Mouse (Mus musculus) MEL (cell line): Measurements from ENCODE around the gene Prlh. TPM values are rescaled to one million over a fixed set of nuclear protein-coding genes. Genes with fewer than 3 reads are reported as not detected.

Experiments
- DNase-seq: peaks from one replicate; pipeline ENCODE4 v3.0.0; 2011; ENCODE audit warnings: low read depth, low spot score
- H3K27ac ChIP-seq: 2 replicates; pipeline ENCODE4 v1.5.1; 2012; ENCODE audit warnings: low read depth, mild to moderate bottlenecking, control low read depth, low read length, moderate library complexity; ENCODE audit not compliant: control insufficient read depth
- H3K27me3 ChIP-seq, 2 experiments: fragments of 150-350 bp in 1 of 2; sonication (generic) in 1 of 2; 2 replicates each; pipeline ENCODE4 v1.6.1; 2012; ENCODE audit warnings: low read length in 2 of 2, mild to moderate bottlenecking in 2 of 2, improper control_type of control experiment in 1 of 2, moderate library complexity in 1 of 2; ENCODE audit not compliant: insufficient read depth in 2 of 2, control insufficient read depth in 1 of 2
- H3K36me3 ChIP-seq, 2 experiments: 2 replicates each; pipeline ENCODE4 v1.6.1; 2012 to 2014; ENCODE audit warnings: low read length in 2 of 2, improper control_type of control experiment in 1 of 2, inconsistent platforms in 1 of 2, mild to moderate bottlenecking in 1 of 2; ENCODE audit not compliant: insufficient read depth in 2 of 2, control insufficient read depth in 1 of 2
- H3K4me1 ChIP-seq, 2 experiments: fragments of 150-350 bp in 1 of 2; sonication (generic) in 1 of 2; 2 replicates each; pipeline ENCODE4 v1.6.1; 2012; ENCODE audit warnings: low read length in 2 of 2, improper control_type of control experiment in 1 of 2, mild to moderate bottlenecking in 1 of 2; ENCODE audit not compliant: insufficient read depth in 2 of 2, control insufficient read depth in 1 of 2
- H3K4me3 ChIP-seq, 2 experiments: fragments of 150-350 bp in 1 of 2; sonication (generic) in 1 of 2; 2 replicates each; pipeline ENCODE4 v1.5.1; 2012; ENCODE audit warnings: low read depth in 2 of 2, low read length in 2 of 2, mild to moderate bottlenecking in 2 of 2, moderate library complexity in 2 of 2, control low read depth in 1 of 2, improper control_type of control experiment in 1 of 2; ENCODE audit not compliant: control insufficient read depth in 1 of 2, insufficient read depth in 1 of 2
- H3K79me2 ChIP-seq: 2 replicates; pipeline ENCODE4 v1.6.1; 2012; ENCODE audit warnings: mild to moderate bottlenecking, low read length, moderate library complexity; ENCODE audit not compliant: control insufficient read depth, poor library complexity, insufficient read depth
- H3K9ac ChIP-seq: 2 replicates; pipeline ENCODE4 v1.6.1; 2012; ENCODE audit warnings: low read depth, mild to moderate bottlenecking, control low read depth, low read length, moderate library complexity; ENCODE audit not compliant: control insufficient read depth, poor library complexity, severe bottlenecking
- H3K9me3 ChIP-seq: fragments of 150-350 bp; sonication (generic); replicated peaks from 2 replicates; pipeline ENCODE4 v1.6.1; 2012; ENCODE audit warnings: mild to moderate bottlenecking, low read length, improper control_type of control experiment, moderate library complexity; ENCODE audit not compliant: insufficient read depth
- CHD1 ChIP-seq: IDR thresholded peaks from 2 replicates; pipeline ENCODE4 v1.6.1; 2012; ENCODE audit warnings: low read depth, mild to moderate bottlenecking, inconsistent platforms, low read length, improper control_type of control experiment
- E2F4 ChIP-seq: IDR thresholded peaks from 2 replicates; pipeline ENCODE4 v1.6.1; 2011; ENCODE audit warnings: low read depth, low read length, improper control_type of control experiment, borderline replicate concordance
- ELF1 ChIP-seq: IDR thresholded peaks from 2 replicates; pipeline ENCODE4 v1.6.1; 2014; ENCODE audit warnings: low read depth, mild to moderate bottlenecking, inconsistent platforms, low read length, improper control_type of control experiment, moderate library complexity
- EP300 ChIP-seq, 2 experiments: IDR thresholded peaks; 2 replicates each; pipeline ENCODE4 v1.6.1; 2011; ENCODE audit warnings: improper control_type of control experiment in 2 of 2, low read length in 2 of 2, low read depth in 1 of 2, mild to moderate bottlenecking in 1 of 2
- GATA1 ChIP-seq: IDR thresholded peaks from 2 replicates; pipeline ENCODE4 v1.6.1; 2011; ENCODE audit warnings: low read depth, low read length, improper control_type of control experiment
- HCFC1 ChIP-seq: IDR thresholded peaks from 2 replicates; pipeline ENCODE4 v1.6.1; 2012; ENCODE audit warnings: low read depth, mild to moderate bottlenecking, inconsistent platforms, low read length, improper control_type of control experiment, moderate library complexity
- KAT2A ChIP-seq: conservative IDR thresholded peaks from 2 replicates; pipeline ENCODE4 v1.6.1; 2012; ENCODE audit warnings: low read depth, low read length, improper control_type of control experiment, inconsistent platforms
- MEF2A ChIP-seq: IDR thresholded peaks from 2 replicates; pipeline ENCODE4 v1.6.1; 2014; ENCODE audit warnings: low read depth, mild to moderate bottlenecking, inconsistent platforms, low read length, improper control_type of control experiment; ENCODE audit not compliant: poor library complexity, insufficient replicate concordance, severe bottlenecking; ENCODE audit errors: extremely low read depth
- MXI1 ChIP-seq: IDR thresholded peaks from 2 replicates; pipeline ENCODE4 v1.6.1; 2011; ENCODE audit warnings: mild to moderate bottlenecking, low read depth, low read length, improper control_type of control experiment
- MYB ChIP-seq: IDR thresholded peaks from 2 replicates; pipeline ENCODE4 v1.6.1; 2011; ENCODE audit warnings: mild to moderate bottlenecking, low read depth, low read length, improper control_type of control experiment
- NRF1 ChIP-seq: IDR thresholded peaks from 2 replicates; pipeline ENCODE4 v1.6.1; 2014; ENCODE audit warnings: low read depth, mild to moderate bottlenecking, inconsistent platforms, low read length, improper control_type of control experiment, moderate library complexity; ENCODE audit not compliant: poor library complexity, insufficient read depth, severe bottlenecking
- RCOR1 ChIP-seq: IDR thresholded peaks from 2 replicates; pipeline ENCODE4 v1.6.1; 2012; ENCODE audit warnings: low read depth, mild to moderate bottlenecking, inconsistent platforms, low read length, improper control_type of control experiment
- SIN3A ChIP-seq: IDR thresholded peaks from 2 replicates; pipeline ENCODE4 v1.6.1; 2012; ENCODE audit warnings: low read length, improper control_type of control experiment, inconsistent platforms
- TAL1 ChIP-seq: IDR thresholded peaks from 2 replicates; pipeline ENCODE4 v1.6.1; 2012; ENCODE audit warnings: mild to moderate bottlenecking, inconsistent platforms, low read length, moderate library complexity, mixed read lengths
- TBP ChIP-seq: IDR thresholded peaks from 2 replicates; pipeline ENCODE4 v1.8.0; 2011; ENCODE audit warnings: low read depth, low read length, improper control_type of control experiment
- TCF12 ChIP-seq: IDR thresholded peaks from 2 replicates; pipeline ENCODE4 v1.6.1; 2014; ENCODE audit warnings: low read depth, mild to moderate bottlenecking, inconsistent platforms, low read length, improper control_type of control experiment, moderate library complexity
- USF2 ChIP-seq, 2 experiments: IDR thresholded peaks; 2 replicates each; pipeline ENCODE4 v1.6.1; 2011 to 2012; ENCODE audit warnings: improper control_type of control experiment in 2 of 2, low read length in 2 of 2, borderline replicate concordance in 1 of 2, inconsistent platforms in 1 of 2, low read depth in 1 of 2, mild to moderate bottlenecking in 1 of 2; ENCODE audit not compliant: insufficient read depth in 1 of 2
- ZKSCAN1 ChIP-seq: IDR thresholded peaks from 2 replicates; pipeline ENCODE4 v1.6.1; 2012; ENCODE audit warnings: low read depth, mild to moderate bottlenecking, inconsistent platforms, low read length, improper control_type of control experiment, moderate library complexity
- polyA plus RNA-seq, 2 experiments: library from polyadenylated mRNA; stranded (reverse) in 1 of 2; unstranded in 1 of 2; fragments of >175 nt in 1 of 2; fragments of >200 nt in 1 of 2; gene quantifications; 2 replicates each; pipeline versions ENCODE4 v1.2.1 to v1.2.4; 2012; ENCODE audit warnings: low replicate concordance in 2 of 2, low read depth in 1 of 2; ENCODE audit not compliant: insufficient read length in 2 of 2, insufficient read depth in 1 of 2, missing spikeins in 1 of 2
- total RNA-seq: library from RNA; depleted of rRNA; stranded (reverse); fragments of 300-350 nt; gene quantifications from 2 replicates; pipeline ENCODE4 v1.2.3, GENCODE M21; 2012

Prlh gene
- total and polyA plus RNA-seq, 3 experiments: not detected

GRCm38 (mm10) chr1:90999911-91000601 is 47.1 kb downstream of the Prlh start:
- no peak overlapping the region for H3K9ac ChIP-seq
- no peaks in the 10 kb centered on the region for H3K4me1 ChIP-seq
- no peaks in the 10 kb centered on the region; a peak in 1 of 4 replicates for H3K27me3 ChIP-seq
- H3K4me3 ChIP-seq: no peak overlapping the region
- TF ChIP-seq TBP: no peak
- no peak for TF ChIP-seq RCOR1
- no peak for TF ChIP-seq TAL1
- no peak for TF ChIP-seq MXI1
- no peak for TF ChIP-seq E2F4
- TF ChIP-seq USF2 (IDR thresholded peaks at IDR 0.05; ENCODE audit: borderline replicate concordance in 1 of 2, insufficient read depth in 1 of 2, low read depth in 1 of 2, low read length in 2 of 2): no peak
- no peak for TF ChIP-seq TCF12
- TF ChIP-seq ELF1: no peak
- no peak for TF ChIP-seq KAT2A
- TF ChIP-seq MYB: no peak
- TF ChIP-seq CHD1: no peak
- no peak for TF ChIP-seq GATA1
- no peak for TF ChIP-seq HCFC1
- no peak for TF ChIP-seq MEF2A
- no peak for TF ChIP-seq SIN3A
- TF ChIP-seq NRF1: no peak
- H3K27ac ChIP-seq: no peak overlapping the region
- H3K9me3 ChIP-seq: no peaks in the 10 kb centered on the region
- no peaks in the 10 kb centered on the region for H3K36me3 ChIP-seq
- DNase-seq: no peak
- H3K79me2 ChIP-seq: no peaks in the 10 kb centered on the region

GRCm38 (mm10) chr1:91001101-91001500 is 48.2 kb downstream of the Prlh start:
- no peaks in the 10 kb centered on the region; a peak in 1 of 4 replicates for H3K27me3 ChIP-seq
- H3K36me3 ChIP-seq: no peaks in the 10 kb centered on the region
- no peaks in the 10 kb centered on the region for H3K4me1 ChIP-seq
- TF ChIP-seq ZKSCAN1: no peak
- no peak for TF ChIP-seq CHD1
- TF ChIP-seq EP300 (IDR thresholded peaks at IDR 0.05; ENCODE audit: low read depth in 1 of 2, low read length in 2 of 2): no peak
- TF ChIP-seq MYB: no peak
- H3K79me2 ChIP-seq: no peaks in the 10 kb centered on the region
- H3K4me3 ChIP-seq: no peak overlapping the region
- no peak for DNase-seq
- no peak overlapping the region for H3K27ac ChIP-seq
- no peaks in the 10 kb centered on the region for H3K9me3 ChIP-seq
- no peak overlapping the region for H3K9ac ChIP-seq
